ENCODE assay signal across 12 mouse cellular contexts in the genomic region with DNA sequence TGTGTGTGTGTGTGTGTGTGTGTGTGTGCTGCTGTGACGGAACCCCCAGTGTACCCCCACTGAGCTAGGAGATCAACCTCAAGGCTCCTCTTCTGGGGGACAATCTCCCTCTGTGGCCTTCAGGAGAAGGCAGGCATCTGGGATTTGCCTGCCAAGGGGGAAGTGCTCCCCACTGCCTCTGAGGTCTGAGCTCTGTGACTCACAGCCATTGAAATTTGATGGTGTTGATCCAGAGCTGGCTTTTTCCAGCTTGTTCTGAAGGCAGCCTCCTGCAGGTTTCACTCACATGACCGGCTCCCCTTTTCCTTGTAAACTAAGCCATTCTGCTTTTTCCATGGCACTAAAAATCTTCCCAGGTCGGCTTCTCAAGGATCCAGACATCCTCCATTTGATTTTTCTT. TPM values are rescaled to one million over a fixed set of nuclear protein-coding genes. Genes with fewer than 3 reads are reported as not detected.
DNase-seq lines count a peak whose midpoint lies in the region; ATAC-seq and TF ChIP-seq lines count a peak whose summit lies in the region.
"Had no signal": no experiment of that assay in that cellular context is flagged by ENCODE, and none has a peak within 500 bp of the region (broad histone marks: within the 10 kb centered on the region; RNA-seq: fewer than 3 reads in every experiment).

No protein-coding gene starts in this region.

- intact Hi-C loops in heart, postnatal 14 days (cut with DNase I), result no loop called here

- no peak for DNase-seq in ES-E14 (ENCODE audit: low read depth, low spot score)
- peak; percentile 35 for DNase-seq in adrenal gland, postnatal 25 days
- DNase-seq in limb, embryonic 14.5 days (ENCODE audit: low spot score), result peak; percentile 64
- no peak for DNase-seq in layer of hippocampus, adult 9-11 months
- no peak for DNase-seq in heart, postnatal 14 days
- DNase-seq in midbrain, embryonic 14.5 days, result no peak
- DNase-seq: right cerebral cortex, postnatal 4 days had no signal

- H3K4me1 ChIP-seq in kidney, embryonic 15.5 days, result peaks cover 40% of the 10 kb centered on the region
- peaks cover 14% of the 10 kb centered on the region; the same call in 1 of the 2 replicates for H3K4me1 ChIP-seq in kidney, embryonic 14.5 days (ENCODE audit: control insufficient read depth, insufficient read depth, low read length)
- H3K4me1 ChIP-seq in ES-E14 (ENCODE audit: control insufficient read depth in 2 of 2, insufficient read depth in 2 of 2, low read length in 2 of 2, poor library complexity in 1 of 2), result peaks cover 6 to 31% of the 10 kb centered on the region in 2 experiments
- H3K4me1 ChIP-seq in limb, embryonic 14.5 days (ENCODE audit: control insufficient read depth, insufficient read depth, low read length), result peaks cover 24% of the 10 kb centered on the region
- H3K4me1 ChIP-seq in midbrain, embryonic 14.5 days (ENCODE audit: control insufficient read depth, insufficient read depth, low read length), result peaks cover 8% of the 10 kb centered on the region

- H3K4me3 ChIP-seq in kidney, embryonic 15.5 days (replicated peaks), result no peak overlapping the region
- H3K4me3 ChIP-seq in kidney, embryonic 14.5 days (ENCODE audit: low read length), result no peak overlapping the region
- no peak overlapping the region for H3K4me3 ChIP-seq in ES-E14 (ENCODE audit: insufficient read depth in 1 of 2, low read depth in 1 of 2, low read length in 2 of 2, poor library complexity in 1 of 2, severe bottlenecking in 1 of 2)
- no peak overlapping the region for H3K4me3 ChIP-seq in limb, embryonic 14.5 days (replicated peaks; ENCODE audit: low read length)
- no peak overlapping the region for H3K4me3 ChIP-seq in midbrain, embryonic 14.5 days (replicated peaks; ENCODE audit: low read depth, low read length)
- H3K4me3 ChIP-seq: forebrain, embryonic 15.5 days had no signal

- no peak overlapping the region for H3K4me2 ChIP-seq in kidney, embryonic 15.5 days
- no peak overlapping the region for H3K4me2 ChIP-seq in kidney, embryonic 14.5 days (replicated peaks; ENCODE audit: low read depth, low read length)
- 0 out of 2 replicates have a peak overlapping the region, but pooled peaks have one; percentile 5 for H3K4me2 ChIP-seq in limb, embryonic 14.5 days (replicated peaks; ENCODE audit: low read depth, low read length, severe bottlenecking)
- H3K4me2 ChIP-seq in midbrain, embryonic 14.5 days (ENCODE audit: low read length), result no peak overlapping the region
- H3K4me2 ChIP-seq: forebrain, embryonic 15.5 days had no signal

- TF ChIP-seq POLR2A in limb, embryonic 14.5 days (IDR thresholded peaks at IDR 0.05; ENCODE audit: borderline replicate concordance, extremely low read depth, insufficient read depth, insufficient read length), result no peak

- H3K27me3 ChIP-seq in kidney, embryonic 15.5 days, result no peaks in the 10 kb centered on the region
- no peaks in the 10 kb centered on the region for H3K27me3 ChIP-seq in kidney, embryonic 14.5 days (ENCODE audit: control insufficient read depth, insufficient read depth, low read length)
- no peaks in the 10 kb centered on the region for H3K27me3 ChIP-seq in limb, embryonic 14.5 days (ENCODE audit: control insufficient read depth, insufficient read depth, low read length)
- no peaks in the 10 kb centered on the region for H3K27me3 ChIP-seq in midbrain, embryonic 14.5 days (ENCODE audit: control insufficient read depth, insufficient read depth, low read length)
- H3K27me3 ChIP-seq: forebrain, embryonic 15.5 days had no signal

- H3K36me3 ChIP-seq in kidney, embryonic 15.5 days, result no peaks in the 10 kb centered on the region
- H3K36me3 ChIP-seq in kidney, embryonic 14.5 days (ENCODE audit: control insufficient read depth, insufficient read depth, low read length), result no peaks in the 10 kb centered on the region
- no peaks in the 10 kb centered on the region for H3K36me3 ChIP-seq in ES-E14 (ENCODE audit: control insufficient read depth, insufficient read depth, low read length, poor library complexity, severe bottlenecking)
- no peaks in the 10 kb centered on the region for H3K36me3 ChIP-seq in limb, embryonic 14.5 days (ENCODE audit: control insufficient read depth, insufficient read depth, low read length)
- H3K36me3 ChIP-seq in midbrain, embryonic 14.5 days (ENCODE audit: control insufficient read depth, insufficient read depth, low read length), result no peaks in the 10 kb centered on the region
- H3K36me3 ChIP-seq: forebrain, embryonic 15.5 days had no signal

- WGBS in kidney, embryonic 15.5 days, result 77% methylated on average over 3 of the region's 3 CpGs
- 67% methylated on average over 3 of the region's 3 CpGs for WGBS in kidney, embryonic 14.5 days
- 49% methylated on average over 3 of the region's 3 CpGs for WGBS in limb, embryonic 14.5 days
- WGBS in midbrain, embryonic 14.5 days, result 69% methylated on average over 3 of the region's 3 CpGs

- H3K9ac ChIP-seq in kidney, embryonic 15.5 days, result no peak overlapping the region
- H3K9ac ChIP-seq in kidney, embryonic 14.5 days (ENCODE audit: low read depth, low read length), result no peak overlapping the region
- no peak overlapping the region for H3K9ac ChIP-seq in ES-E14 (ENCODE audit: insufficient read depth, low read depth, low read length, poor library complexity, severe bottlenecking)
- no peak overlapping the region for H3K9ac ChIP-seq in limb, embryonic 14.5 days (ENCODE audit: low read depth, low read length, severe bottlenecking)
- no peak overlapping the region for H3K9ac ChIP-seq in midbrain, embryonic 14.5 days (replicated peaks; ENCODE audit: low read length)
- H3K9ac ChIP-seq: forebrain, embryonic 15.5 days had no signal

- ATAC-seq in kidney, embryonic 15.5 days (replicated peaks; ENCODE audit: low FRiP score), result no peak
- no peak for ATAC-seq in kidney, embryonic 14.5 days (ENCODE audit: low FRiP score, low TSS enrichment)
- ATAC-seq in limb, embryonic 14.5 days (ENCODE audit: low FRiP score, low read depth), result peak; percentile 16; the same call in 1 of the 2 replicates
- ATAC-seq in midbrain, embryonic 14.5 days (ENCODE audit: low FRiP score, low TSS enrichment), result no peak
- ATAC-seq: forebrain, embryonic 15.5 days; lung, postnatal 0 days; midbrain, embryonic 16.5 days had no signal

- H3K27ac ChIP-seq in kidney, embryonic 15.5 days, result peak overlapping the region; percentile 41; the same call in 1 of the 2 replicates
- no peak overlapping the region for H3K27ac ChIP-seq in kidney, embryonic 14.5 days (ENCODE audit: low read depth, low read length)
- H3K27ac ChIP-seq in ES-E14 (ENCODE audit: insufficient read depth, low read depth, low read length, poor library complexity, severe bottlenecking), result 0 out of 2 replicates have a peak overlapping the region, but pooled peaks have one; percentile 17
- H3K27ac ChIP-seq in limb, embryonic 14.5 days (replicated peaks; ENCODE audit: low read depth, low read length), result peak overlapping the region; percentile 62
- H3K27ac ChIP-seq in midbrain, embryonic 14.5 days (replicated peaks; ENCODE audit: low read depth, low read length), result no peak overlapping the region
- H3K27ac ChIP-seq: forebrain, embryonic 15.5 days had no signal

- in situ Hi-C loops in ES-E14 (cut with MboI; ENCODE audit: low sequenced_read_pairs in 2 of 2, unreplicated experiment in 2 of 2), result loop anchor here (5.0 to 10.0 kb wide), 4 partner anchors 59 to 181 kb away; no protein-coding TSS in a partner anchor

- no peaks in the 10 kb centered on the region for H3K9me3 ChIP-seq in kidney, embryonic 15.5 days (replicated peaks)
- no peaks in the 10 kb centered on the region for H3K9me3 ChIP-seq in kidney, embryonic 14.5 days (ENCODE audit: control insufficient read depth, low read length)
- no peaks in the 10 kb centered on the region for H3K9me3 ChIP-seq in ES-E14 (ENCODE audit: control insufficient read depth, insufficient read depth, low read depth, low read length)
- no peaks in the 10 kb centered on the region for H3K9me3 ChIP-seq in limb, embryonic 14.5 days (ENCODE audit: control insufficient read depth, low read length)
- H3K9me3 ChIP-seq in midbrain, embryonic 14.5 days (ENCODE audit: control insufficient read depth, low read length), result no peaks in the 10 kb centered on the region
- H3K9me3 ChIP-seq: forebrain, embryonic 15.5 days had no signal

TF ChIP-seq in ES-E14, 5 proteins besides CTCF, POLR2A, EP300 and RAD21:
- TF ChIP-seq HCFC1 (IDR thresholded peaks at IDR 0.05; ENCODE audit: borderline replicate concordance, insufficient read depth, low read length) (no peak), ZC3H11A (IDR thresholded peaks at IDR 0.05; ENCODE audit: borderline replicate concordance, low read depth, low read length) (no peak), CHD2 (IDR thresholded peaks at IDR 0.05; ENCODE audit: low read depth, low read length) (no peak), ZNF384 (IDR thresholded peaks at IDR 0.05; ENCODE audit: low read depth, low read length) (no peak), MAFK (IDR thresholded peaks at IDR 0.05; ENCODE audit: insufficient read depth, low read depth, low read length) (no peak)
TF ChIP-seq in ES-E14: peak in this region for 0.

RNA-seq across cellular contexts. Expression of a gene that starts 43.6 kb away (rescaled TPM):
- 4.7 and 4.9 TPM in 2 replicates for polyA plus RNA-seq in kidney, embryonic 15.5 days (2015; fragmentation: Nextera tagmentation; extraction: Ambion mirVana)
- 3.8 and 6.1 TPM in 2 replicates for polyA plus RNA-seq in kidney, embryonic 14.5 days (2014; fragmentation: Nextera tagmentation; extraction: Ambion mirVana)
- total RNA-seq in ES-E14 (2012; rRNA removed), result 1.1 and 1.5 TPM in 2 replicates
- total RNA-seq in adrenal gland, postnatal 25 days (2021), result 0.30 and 0.38 TPM in 2 replicates
- polyA plus RNA-seq in limb, embryonic 14.5 days (2012; rRNA removed), result 1.2 and 1.3 TPM in 2 replicates
- polyA plus RNA-seq in limb, embryonic 14.5 days (2014; fragmentation: Nextera tagmentation; extraction: Ambion mirVana), result 1.6 and 1.8 TPM in 2 replicates
- total RNA-seq in heart, postnatal 14 days (2021), result not detected
- polyA plus RNA-seq in midbrain, embryonic 14.5 days (2014; fragmentation: Nextera tagmentation; extraction: Ambion mirVana), result 0.08 TPM in 1 of 2 replicates, not detected in the other

Comparison
In these comparisons a context has a peak if more than half of its experiments do, and no peak if none do; other contexts are left out.
1. H3K27ac ChIP-seq: peak in kidney, embryonic 15.5 days (single experiment), ES-E14 (single experiment) and limb, embryonic 14.5 days (single experiment); none in kidney, embryonic 14.5 days (single experiment) and midbrain, embryonic 14.5 days (single experiment).
2. DNase-seq: peak in adrenal gland, postnatal 25 days (single experiment) and limb, embryonic 14.5 days (single experiment); none in ES-E14 (single experiment), layer of hippocampus, adult 9-11 months (single experiment), heart, postnatal 14 days (0 of 2) and midbrain, embryonic 14.5 days (single experiment).